Mouse (Mus musculus): ENCODE measurements around the gene Trpv2.

- TF ChIP-seq CTCF (IDR thresholded peaks at IDR 0.05; ENCODE audit: low read depth, low read length) (no peak), POLR2A (IDR thresholded peaks at IDR 0.05; ENCODE audit: borderline replicate concordance, low read depth, low read length) (no peak)
Observed at GRCm38 (mm10) chr11:62642023-62642844, 67.9 kb downstream of the Trpv2 start.

Data from bone marrow macrophage, adult 2 months (primary cell).